Mouse (Mus musculus) midbrain, embryonic 11.5 days (tissue): ENCODE results near the gene Ttc25. TPM values are rescaled to one million over a fixed set of nuclear protein-coding genes. Genes with fewer than 3 reads are reported as not detected.

Experiments
- ATAC-seq: fragments of 200-750 bp; cut with Nextera tagmentation; 2 replicates; pipeline ENCODE4 v1.8.0; 2017; ENCODE audit warnings: moderate TSS enrichment, moderate library complexity; ENCODE audit not compliant: low FRiP score
- DNase-seq: peaks from one replicate; pipeline ENCODE4 v3.0.0; 2015; ENCODE audit warnings: low spot score; ENCODE audit errors: missing footprints
- H3K27ac ChIP-seq: fragments of 300-500 bp; sonication (generic); 2 replicates; pipeline ENCODE4 v1.5.1; 2014; ENCODE audit warnings: low read depth, low read length
- H3K27me3 ChIP-seq: fragments of 300-500 bp; sonication (generic); 2 replicates; pipeline ENCODE4 v1.6.1; 2014; ENCODE audit warnings: mild to moderate bottlenecking, low read length, moderate library complexity, mixed read lengths; ENCODE audit not compliant: control insufficient read depth, insufficient read depth
- H3K36me3 ChIP-seq: fragments of 300-500 bp; sonication (generic); 2 replicates; pipeline ENCODE4 v1.6.1; 2014; ENCODE audit warnings: mild to moderate bottlenecking, low read length, moderate library complexity, mixed read lengths; ENCODE audit not compliant: control insufficient read depth, insufficient read depth
- H3K4me1 ChIP-seq: fragments of 300-500 bp; sonication (generic); 2 replicates; pipeline ENCODE4 v1.6.1; 2014; ENCODE audit warnings: low read length; ENCODE audit not compliant: control insufficient read depth, insufficient read depth
- H3K4me2 ChIP-seq: fragments of 300-500 bp; sonication (generic); 2 replicates; pipeline ENCODE4 v1.6.1; 2014; ENCODE audit warnings: mild to moderate bottlenecking, moderate library complexity
- H3K4me3 ChIP-seq: fragments of 300-500 bp; sonication (generic); 2 replicates; pipeline ENCODE4 v1.5.1; 2014; ENCODE audit warnings: low read depth, low read length
- H3K9ac ChIP-seq: fragments of 300-500 bp; sonication (generic); 2 replicates; pipeline ENCODE4 v1.6.1; 2014; ENCODE audit warnings: low read length
- H3K9me3 ChIP-seq: fragments of 300-500 bp; sonication (generic); 2 replicates; pipeline ENCODE4 v1.6.1; 2016; ENCODE audit warnings: low read length; ENCODE audit not compliant: control insufficient read depth
- WGBS: fragments of 180-500 bp; shearing (Covaris S2); extraction: QIAGEN DNeasy Blood & Tissue Kit; methylation state at CpG from one replicate; pipeline ENCODE4 v1.1.7; 2014; 5-methylcytosine and 5-hydroxymethylcytosine counted together
- polyA plus RNA-seq: library from polyadenylated mRNA; unstranded; fragments of >200 nt; fragmentation: Nextera tagmentation; extraction: Ambion mirVana; gene quantifications from 2 replicates; pipeline ENCODE4 v1.2.1, GENCODE M21; 2014

Gene Ttc25
- 1.4 and 1.8 TPM in 2 replicates for polyA plus RNA-seq

DNA sequence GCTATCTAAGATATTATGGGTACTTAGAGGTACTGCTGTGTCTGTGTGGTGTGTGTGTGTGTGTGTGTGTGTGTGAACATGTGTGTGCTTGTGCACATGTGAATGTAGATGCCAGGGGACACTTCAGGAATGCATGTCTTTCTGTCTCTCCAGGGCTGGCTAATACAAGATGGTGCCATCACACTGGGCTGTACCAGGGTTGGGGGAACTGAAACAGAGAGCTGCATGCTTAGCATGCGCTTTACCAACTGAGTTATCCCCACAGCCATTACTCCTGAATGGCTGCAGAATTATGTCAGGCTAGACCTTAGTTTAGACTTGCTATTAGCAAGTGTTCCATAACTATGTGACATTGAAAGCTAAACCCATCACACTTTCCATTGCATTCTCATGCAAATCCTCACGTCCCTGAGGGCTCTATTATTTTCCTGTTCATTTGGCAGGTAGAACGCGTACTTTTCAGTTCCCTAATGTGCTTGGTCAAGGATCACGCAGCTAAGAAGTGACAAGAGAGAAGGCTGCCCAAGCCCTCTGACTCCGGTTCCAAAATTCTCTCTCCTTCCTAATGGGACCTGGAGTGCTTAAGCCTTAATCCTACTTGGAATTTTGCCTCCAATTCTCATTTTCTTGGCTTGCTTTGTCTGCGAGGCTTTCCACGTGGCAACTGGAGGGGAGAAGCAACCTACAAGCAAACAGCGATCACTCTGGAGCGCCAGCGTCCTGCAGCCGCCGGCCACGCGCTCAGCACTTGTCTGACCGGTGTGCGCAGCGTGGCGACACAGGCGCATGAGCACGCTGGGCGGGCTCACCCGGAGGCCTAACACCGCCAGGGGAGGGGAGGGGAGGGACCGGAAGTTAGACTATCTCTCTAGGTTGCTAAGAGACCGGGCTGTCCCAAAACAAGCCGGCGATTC lies at the start of gene Ttc25:
Ttc25 (plus strand) TSS at position 776 of the 914 bp plus-strand sequence.
- Histone ChIP-seq H3K9me3 (no peaks in the 10 kb centered on the region), H3K4me3 (peak within 1 kb of the TSS; percentile 42), H3K27ac (peak within 1 kb of the TSS; percentile 44), H3K36me3 (no peaks in the 10 kb centered on the region), H3K9ac (peak within 1 kb of the TSS; percentile 73), H3K27me3 (no peaks in the 10 kb centered on the region), H3K4me2 (peak within 1 kb of the TSS; percentile 72), H3K4me1 (peaks cover 6% of the 10 kb centered on the region)
- ATAC-seq: peak; percentile 98
- peak; percentile 98 for DNase-seq
- WGBS: 4% methylated on average over 28 of the region's 28 CpGs

DNA sequence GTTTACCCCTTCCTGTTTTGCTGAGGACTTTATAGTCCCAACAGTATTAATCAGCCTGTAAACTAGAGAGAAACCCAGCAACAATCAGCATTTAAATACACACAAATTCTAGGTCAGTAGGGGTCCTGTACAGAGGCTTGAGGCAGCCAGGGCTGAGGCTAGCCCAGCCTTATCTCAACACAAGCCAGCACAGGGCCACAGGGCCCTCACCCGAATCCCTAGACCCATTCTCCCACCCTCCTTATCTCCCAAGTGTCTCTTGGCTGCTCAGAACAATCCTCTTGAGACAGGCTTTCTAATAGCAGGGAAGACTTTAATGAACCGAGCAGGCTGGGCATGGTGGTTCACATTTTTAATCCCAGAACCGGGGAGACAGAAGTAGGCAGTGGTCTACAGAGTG lies 45.2 kb upstream of the Ttc25 start:
- H3K4me1 ChIP-seq: peaks cover 9% of the 10 kb centered on the region
- H3K9me3 ChIP-seq: no peaks in the 10 kb centered on the region
- H3K36me3 ChIP-seq: peaks cover 55% of the 10 kb centered on the region
- no peak for ATAC-seq
- H3K9ac ChIP-seq: no peak overlapping the region
- H3K27me3 ChIP-seq: no peaks in the 10 kb centered on the region
- H3K27ac ChIP-seq: no peak overlapping the region
- H3K4me2 ChIP-seq: no peak overlapping the region
- no peak overlapping the region for H3K4me3 ChIP-seq
- no peak for DNase-seq
- 79% methylated on average over 3 of the region's 3 CpGs for WGBS

DNA sequence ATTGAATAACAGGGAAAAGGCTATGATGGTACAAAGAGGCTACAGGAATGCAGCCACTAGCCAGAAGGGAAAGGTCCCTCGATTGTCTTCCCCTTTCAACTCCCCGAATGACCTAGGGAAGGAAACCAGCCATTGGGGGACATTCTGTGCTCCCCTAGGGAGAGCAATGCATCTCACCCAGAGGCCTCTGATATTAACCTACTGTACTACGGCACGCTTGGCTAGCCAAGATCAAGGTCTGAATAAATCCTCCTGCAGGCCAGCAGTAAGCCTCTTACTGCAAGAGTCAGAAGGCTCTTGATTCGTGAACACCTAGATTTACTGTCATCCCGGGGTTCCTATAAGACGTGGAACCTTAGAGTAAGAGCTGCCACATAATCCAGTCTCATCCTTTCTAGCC lies 44.8 kb upstream of the Ttc25 start:
- Histone ChIP-seq H3K4me1 (peaks cover 9% of the 10 kb centered on the region), H3K36me3 (peaks cover 51% of the 10 kb centered on the region), H3K4me3 (no peak overlapping the region), H3K9ac (0 out of 2 replicates have a peak overlapping the region, but pooled peaks have one; percentile 30), H3K4me2 (no peak overlapping the region), H3K27me3 (no peaks in the 10 kb centered on the region), H3K27ac (no peak overlapping the region), H3K9me3 (no peaks in the 10 kb centered on the region)
- DNase-seq (no peak), ATAC-seq (no peak)
- 68% methylated on average over 7 of the region's 7 CpGs for WGBS

DNA sequence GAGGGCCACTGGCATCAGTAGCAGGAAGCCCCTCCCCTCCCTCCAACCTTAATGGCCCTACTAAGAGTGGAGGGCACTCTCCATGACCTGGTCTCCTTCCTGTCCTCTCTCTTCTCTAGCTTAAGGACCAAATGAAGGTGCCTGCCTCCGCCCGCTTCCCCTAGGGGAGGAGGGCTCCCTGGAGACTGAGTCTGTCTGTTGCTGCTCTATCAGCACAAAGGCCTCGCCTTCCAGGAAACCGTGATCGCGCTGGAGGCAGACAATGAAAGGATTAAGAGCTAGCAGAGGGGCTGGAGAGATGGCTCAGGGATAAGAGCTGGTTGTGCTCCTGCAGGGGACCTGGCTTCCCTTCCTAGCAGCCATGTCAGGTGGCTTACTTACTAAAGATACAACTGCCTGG lies 44.1 kb upstream of the Ttc25 start:
- Histone ChIP-seq H3K36me3 (peaks cover 45% of the 10 kb centered on the region), H3K9me3 (no peaks in the 10 kb centered on the region), H3K27me3 (no peaks in the 10 kb centered on the region), H3K4me2 (no peak overlapping the region), H3K9ac (peak overlapping the region; percentile 30; the same call in 1 of the 2 replicates), H3K4me1 (peaks cover 9% of the 10 kb centered on the region), H3K27ac (peak overlapping the region; percentile 48; the same call in 1 of the 2 replicates), H3K4me3 (no peak overlapping the region)
- 15% methylated on average over 6 of the region's 6 CpGs for WGBS
- ATAC-seq (peak; percentile 48), DNase-seq (peak; percentile 89)

- no peak for DNase-seq
- Histone ChIP-seq H3K9ac (no peak overlapping the region), H3K27me3 (no peaks in the 10 kb centered on the region), H3K36me3 (peaks cover 27% of the 10 kb centered on the region), H3K9me3 (no peaks in the 10 kb centered on the region), H3K4me1 (peaks cover 9% of the 10 kb centered on the region), H3K4me2 (no peak overlapping the region), H3K4me3 (no peak overlapping the region), H3K27ac (no peak overlapping the region)
- 95% methylated on average over 12 of the region's 12 CpGs for WGBS
- ATAC-seq: no peak
Observed at GRCm38 (mm10) chr11:100504990-100505660, 40.3 kb upstream of the Ttc25 start.

DNA sequence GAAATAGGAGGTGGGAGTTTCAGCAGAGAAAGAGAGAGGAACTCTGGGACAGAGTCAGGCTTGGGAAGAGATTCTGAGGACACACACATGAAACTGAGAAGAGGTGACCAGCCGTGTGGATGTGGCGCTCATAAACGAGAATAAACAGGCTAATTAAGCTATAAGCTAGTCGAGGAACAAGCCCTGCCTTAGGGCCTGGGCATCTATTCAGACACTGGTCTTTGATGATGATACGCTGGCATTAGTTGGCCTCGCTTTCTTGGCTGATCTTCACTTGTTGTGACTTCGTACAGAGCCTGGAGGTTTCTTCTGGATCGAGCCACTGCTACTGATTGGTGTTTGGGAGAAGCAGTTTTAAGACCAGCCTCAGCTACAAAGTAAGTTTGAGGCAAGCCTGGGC lies 39.4 kb upstream of the Ttc25 start:
- 93% methylated on average over 8 of the region's 8 CpGs for WGBS
- DNase-seq (no peak), ATAC-seq (no peak)
- Histone ChIP-seq H3K27ac (no peak overlapping the region), H3K4me1 (peaks cover 7% of the 10 kb centered on the region), H3K36me3 (peaks cover 28% of the 10 kb centered on the region), H3K27me3 (no peaks in the 10 kb centered on the region), H3K4me2 (no peak overlapping the region), H3K9ac (no peak overlapping the region), H3K4me3 (no peak overlapping the region), H3K9me3 (no peaks in the 10 kb centered on the region)

- peaks cover 44% of the 10 kb centered on the region for H3K36me3 ChIP-seq
- no peaks in the 10 kb centered on the region for H3K27me3 ChIP-seq
- 95% methylated on average over 2 of the region's 2 CpGs for WGBS
- H3K4me3 ChIP-seq: no peak overlapping the region
- no peak overlapping the region for H3K4me2 ChIP-seq
- no peaks in the 10 kb centered on the region for H3K9me3 ChIP-seq
- H3K9ac ChIP-seq: no peak overlapping the region
- H3K4me1 ChIP-seq: no peaks in the 10 kb centered on the region
- H3K27ac ChIP-seq: no peak overlapping the region
- DNase-seq: no peak
- no peak for ATAC-seq
Observed at GRCm38 (mm10) chr11:100510556-100510955, 34.9 kb upstream of the Ttc25 start.

DNA sequence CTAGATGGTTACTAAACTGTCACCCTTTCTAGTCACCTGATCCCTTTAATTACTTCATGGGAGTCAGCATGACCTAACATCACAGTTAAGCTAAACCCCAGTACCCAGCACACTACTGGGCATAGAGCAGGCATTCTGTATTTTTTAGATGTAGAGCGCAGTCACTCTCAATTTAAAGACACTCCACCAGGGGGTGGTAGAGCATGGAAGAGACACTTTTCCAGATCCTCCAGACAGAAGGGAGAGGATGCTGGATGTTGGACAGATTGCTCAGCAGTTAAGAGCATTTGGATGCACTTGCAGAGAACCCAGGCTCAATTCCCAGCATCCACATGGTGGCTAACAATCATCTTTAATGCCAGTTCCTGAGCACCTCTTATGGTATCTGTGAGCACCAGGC lies 33.0 kb upstream of the Ttc25 start:
- Histone ChIP-seq H3K9me3 (no peaks in the 10 kb centered on the region), H3K27ac (no peak overlapping the region), H3K9ac (no peak overlapping the region), H3K4me3 (no peak overlapping the region), H3K36me3 (peaks cover 49% of the 10 kb centered on the region), H3K4me1 (no peaks in the 10 kb centered on the region), H3K27me3 (no peaks in the 10 kb centered on the region), H3K4me2 (no peak overlapping the region)
- DNase-seq (no peak), ATAC-seq (no peak)
- WGBS: 91% methylated on average over 1 of the region's 1 CpGs

DNA sequence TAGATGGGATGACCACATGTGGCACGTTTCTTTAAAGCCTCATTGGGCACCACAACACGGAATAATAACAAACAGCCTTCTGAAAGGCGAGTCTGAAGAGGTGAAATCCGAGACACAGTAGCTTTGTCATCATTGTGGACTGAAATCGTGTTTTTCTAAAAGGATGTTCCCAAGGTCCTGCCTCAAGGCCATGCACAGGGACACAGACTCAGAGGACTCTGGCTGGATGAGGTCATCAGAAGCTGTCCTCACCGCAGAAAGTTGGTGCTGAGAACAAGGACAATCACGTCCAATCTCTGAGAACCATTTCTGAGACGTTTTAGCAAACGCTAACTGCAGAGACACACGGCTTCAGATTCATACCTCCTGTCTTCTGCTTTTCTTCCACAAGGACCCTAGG lies 31.7 kb upstream of the Ttc25 start:
- Histone ChIP-seq H3K9me3 (no peaks in the 10 kb centered on the region), H3K4me2 (no peak overlapping the region), H3K4me1 (no peaks in the 10 kb centered on the region), H3K9ac (no peak overlapping the region), H3K36me3 (peaks cover 49% of the 10 kb centered on the region), H3K27ac (no peak overlapping the region), H3K27me3 (no peaks in the 10 kb centered on the region), H3K4me3 (no peak overlapping the region)
- DNase-seq (no peak), ATAC-seq (no peak)
- WGBS: 92% methylated on average over 10 of the region's 10 CpGs
